Mouse (Mus musculus): ENCODE results near the gene Trmt112.
"Not testable (repeated sequence)": the region's sequence is repeated elsewhere in the genome, so short reads cannot be mapped to it uniquely, and the experiment has no call there.

Gene Trmt112

GRCm38 (mm10) chr19:6909021-6909420 is 477 bp upstream of the Trmt112 start:
- in situ Hi-C loops (cut with MseI, MboI): no loop called here

GRCm38 (mm10) chr19:6910306-6910705 is 808 bp downstream of the Trmt112 start:
- in situ Hi-C loops (cut with MseI, MboI): not testable (repeated sequence)

DNA sequence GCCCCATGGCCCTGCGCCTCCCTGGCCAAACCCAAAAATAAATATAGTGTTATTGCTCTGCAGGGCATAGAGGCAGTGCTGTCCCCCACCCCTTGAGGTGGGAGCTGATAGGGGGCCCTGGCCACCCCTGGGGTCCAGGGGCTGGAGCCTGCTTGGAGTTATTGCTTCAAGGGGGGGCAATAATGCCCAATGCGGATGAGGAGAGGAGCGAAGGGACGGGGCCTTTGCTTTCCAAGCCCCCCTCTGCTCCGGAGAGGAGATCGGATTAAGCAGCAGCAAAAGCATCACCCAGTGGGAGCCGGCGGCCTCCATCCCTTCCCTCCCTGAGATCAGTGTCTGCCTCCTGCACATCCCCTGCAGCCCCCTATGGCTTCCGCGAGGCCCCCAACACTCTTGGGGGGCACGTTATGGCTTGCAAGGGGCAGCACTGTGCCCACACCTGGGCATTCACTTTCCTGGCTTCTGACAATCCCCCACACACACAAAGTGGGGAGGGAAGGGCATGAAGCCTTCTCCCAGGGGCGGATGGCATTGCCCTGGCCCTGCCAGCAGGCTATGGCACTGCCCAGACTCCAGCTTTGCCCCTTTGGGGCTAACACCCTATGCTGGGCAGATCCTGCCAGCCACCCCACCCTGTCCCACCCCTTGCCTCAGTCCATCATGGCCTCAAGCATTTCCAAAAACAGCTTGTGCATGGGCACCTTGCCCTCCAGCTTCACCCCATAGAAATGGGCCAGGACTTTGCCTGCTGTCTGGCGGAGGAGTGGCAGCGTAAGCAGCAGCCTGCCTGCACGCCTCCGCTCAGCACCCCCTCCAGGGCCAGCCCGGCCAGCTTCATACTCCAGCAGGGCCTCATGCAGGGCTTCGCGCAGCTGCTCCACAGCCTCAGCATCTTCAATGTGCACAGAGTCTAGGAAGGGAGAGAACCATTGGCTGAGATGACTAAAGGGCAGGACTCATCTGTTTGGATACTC is 1.9 kb downstream of the Trmt112 start:
- in situ Hi-C loops (cut with MseI, MboI): no loop called here

- in situ Hi-C loops (cut with MseI, MboI): no loop called here
Observed at GRCm38 (mm10) chr19:6912205-6912970, 2.9 kb downstream of the Trmt112 start.

GRCm38 (mm10) chr19:6913036-6913435 is 3.5 kb downstream of the Trmt112 start:
- in situ Hi-C loops (cut with MseI, MboI): no loop called here

DNA sequence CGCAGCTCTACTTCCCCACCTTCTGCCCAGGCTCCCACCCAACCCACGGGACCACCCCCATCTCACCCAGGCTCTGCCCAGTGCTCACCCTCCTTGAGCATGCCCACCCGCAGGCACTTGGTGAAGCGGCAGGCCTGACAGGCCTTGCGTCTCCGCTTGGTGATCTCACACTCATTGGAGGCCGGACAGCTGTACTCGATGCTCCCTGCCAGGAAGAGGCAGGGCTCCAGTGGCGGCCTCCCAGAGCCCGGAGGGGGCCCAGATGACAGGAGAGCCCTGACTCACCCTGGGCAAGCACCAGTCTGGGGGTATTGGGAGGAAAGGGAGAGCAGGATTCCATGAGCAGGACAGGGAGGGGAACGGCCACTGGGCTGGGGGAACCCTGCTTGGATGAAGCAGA is 4.5 kb downstream of the Trmt112 start:
- in situ Hi-C loops (cut with MseI, MboI): no loop called here

DNA sequence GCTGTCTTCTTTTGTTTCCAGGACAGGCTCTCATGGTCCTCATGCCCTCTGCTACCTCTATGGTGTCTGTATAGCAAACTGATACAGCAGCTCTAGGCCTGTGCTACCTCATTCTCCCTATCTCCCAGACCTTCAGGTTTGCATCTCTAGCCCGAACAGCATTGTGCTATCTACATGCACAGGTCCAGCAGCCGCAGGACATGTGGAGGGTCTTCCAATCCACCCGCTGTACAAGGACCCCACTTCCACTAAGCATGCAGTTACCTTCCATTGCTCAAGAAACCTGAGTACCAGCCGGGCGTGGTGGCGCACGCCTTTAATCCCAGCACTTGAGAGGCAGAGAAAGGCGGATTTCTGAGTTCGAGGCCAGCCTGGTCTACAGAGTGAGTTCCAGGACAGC is 5.0 kb downstream of the Trmt112 start:
- in situ Hi-C loops (cut with MseI, MboI): no loop called here

- in situ Hi-C loops (cut with MseI, MboI): no loop called here
Observed at GRCm38 (mm10) chr19:6915276-6915675, 5.8 kb downstream of the Trmt112 start.

DNA sequence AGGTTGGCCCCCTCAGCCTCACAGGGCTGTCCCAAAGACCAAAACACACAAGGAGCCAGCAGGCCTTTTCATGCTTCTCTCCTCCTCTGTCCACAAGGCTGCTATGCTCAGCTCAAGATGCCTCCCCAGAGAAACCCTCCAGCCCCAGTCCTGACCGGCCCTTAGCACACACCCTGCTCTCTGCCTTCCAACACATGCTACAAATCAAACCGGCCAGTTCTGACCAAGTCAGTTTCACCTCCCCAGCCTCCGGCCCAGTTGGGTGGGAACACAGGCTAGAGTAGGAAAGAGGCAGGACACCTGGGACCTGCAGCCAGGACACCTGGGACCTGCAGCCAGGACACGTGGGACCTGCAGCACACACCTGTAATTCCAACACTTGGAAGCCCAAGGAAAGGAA is 7.0 kb downstream of the Trmt112 start:
- in situ Hi-C loops (cut with MseI, MboI): no loop called here

- in situ Hi-C loops (cut with MseI, MboI): no loop called here
Observed at GRCm38 (mm10) chr19:6918321-6918720, 8.8 kb downstream of the Trmt112 start.

GRCm38 (mm10) chr19:6919431-6919830 is 9.9 kb downstream of the Trmt112 start:
- in situ Hi-C loops (cut with MseI, MboI): no loop called here

DNA sequence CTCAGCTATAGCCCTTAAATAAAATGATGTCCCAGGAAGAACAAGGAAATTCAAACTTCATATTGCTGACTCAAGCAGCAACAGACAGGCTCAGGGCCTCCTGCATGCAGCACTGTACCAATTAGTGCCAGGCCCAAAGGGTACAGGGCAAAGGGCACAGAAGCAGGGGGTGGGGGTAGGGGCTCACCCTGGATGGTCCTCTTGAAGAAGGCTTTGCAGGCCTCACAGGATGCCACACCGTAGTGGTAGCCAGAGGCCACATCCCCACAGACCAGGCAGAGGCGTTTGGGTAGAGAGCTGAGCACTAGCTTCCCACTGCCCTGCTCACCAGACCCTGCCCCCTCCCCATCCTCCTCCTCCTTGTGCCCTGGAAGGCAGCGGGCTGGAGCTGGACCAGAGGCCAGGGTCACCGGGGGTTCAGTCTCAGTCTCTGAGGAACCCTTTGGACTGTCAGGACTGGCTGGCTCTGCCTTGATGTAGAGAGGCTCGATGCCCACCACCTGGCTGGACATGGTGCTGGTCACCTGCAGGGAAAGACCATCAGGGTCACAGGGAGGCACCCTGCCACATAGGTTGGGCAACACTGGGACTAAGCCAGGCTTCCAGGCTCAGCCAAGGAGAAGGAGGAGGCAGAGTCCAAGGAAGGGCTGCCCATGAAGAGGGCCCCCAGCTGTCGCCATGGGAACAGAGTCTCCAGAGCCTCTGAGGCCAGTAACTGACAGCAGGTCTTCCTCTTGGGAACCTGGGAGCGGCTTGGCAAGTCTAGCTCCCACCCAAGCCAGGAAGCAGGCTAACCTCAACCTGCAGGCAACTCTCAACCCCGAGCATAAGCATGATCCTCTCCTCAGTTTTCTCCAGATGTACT is 10.6 kb downstream of the Trmt112 start:
- in situ Hi-C loops (cut with MseI, MboI): no loop called here

- in situ Hi-C loops (cut with MseI, MboI): no loop called here
Observed at GRCm38 (mm10) chr19:6920741-6921636, 11.5 kb downstream of the Trmt112 start.

- in situ Hi-C loops (cut with MseI, MboI): no loop called here
Observed at GRCm38 (mm10) chr19:6921647-6922567, 12.4 kb downstream of the Trmt112 start, which contains the start of gene Esrra. Gene Esrra (minus strand): TSS chr19:6921813.

DNA sequence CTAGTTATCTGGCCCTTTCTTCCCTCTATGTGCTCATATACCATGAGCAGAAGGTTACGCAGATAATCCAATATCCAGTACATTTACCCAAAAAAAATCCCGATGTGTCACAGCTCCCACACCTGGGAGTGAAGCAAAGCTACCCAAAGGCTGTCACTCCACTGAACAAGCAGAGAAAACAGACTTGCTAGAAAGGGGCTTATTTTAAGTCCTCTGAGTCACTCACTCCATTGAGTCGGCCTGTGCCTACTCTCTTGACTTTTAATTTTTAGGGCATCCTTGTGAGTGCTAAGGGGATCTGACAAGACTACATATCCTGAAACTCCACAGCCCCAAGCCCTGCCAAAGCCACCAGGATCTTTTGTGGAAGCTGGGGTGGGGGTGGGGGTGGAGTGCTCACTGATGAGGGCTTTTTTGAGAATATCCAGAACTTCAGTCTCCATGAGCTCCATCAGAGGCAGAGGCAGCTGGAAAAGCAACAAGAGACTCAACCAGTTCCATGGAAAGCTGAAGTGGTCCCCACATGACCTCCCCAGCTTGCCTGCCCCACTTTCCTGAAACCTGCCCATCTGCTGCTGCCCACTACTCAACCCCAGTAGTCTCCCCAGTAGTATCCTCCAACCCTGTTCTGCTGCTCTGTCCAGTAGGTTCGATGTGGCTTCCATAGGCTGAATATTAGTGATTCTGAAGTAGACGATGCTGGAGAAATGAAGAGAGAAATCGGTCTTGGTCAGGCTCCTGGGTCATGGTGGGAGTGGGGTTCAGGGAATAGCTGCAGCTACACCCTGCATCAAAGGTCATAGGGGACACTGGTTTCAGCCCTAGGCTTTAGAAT is 13.6 kb downstream of the Trmt112 start:
- in situ Hi-C loops (cut with MseI, MboI): no loop called here

GRCm38 (mm10) chr19:6924461-6925306 is 15.2 kb downstream of the Trmt112 start:
- in situ Hi-C loops (cut with MseI, MboI): no loop called here

DNA sequence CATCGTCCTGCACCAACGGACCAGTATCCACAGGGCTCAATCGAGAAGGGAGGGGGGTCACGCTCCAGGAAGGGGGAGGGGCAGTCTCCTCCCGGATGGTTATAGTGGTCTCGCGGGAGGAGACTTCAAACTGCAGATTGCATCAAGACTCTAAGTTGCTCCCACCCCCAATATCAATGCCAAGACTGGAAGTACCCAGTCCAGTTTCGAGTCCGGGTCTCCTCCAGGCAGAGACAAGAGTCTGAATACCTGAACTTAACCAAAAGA is 15.7 kb downstream of the Trmt112 start, which contains the start of gene Catsperz:
Catsperz (minus strand) TSS at position 74 of the 267 bp plus-strand sequence.
- in situ Hi-C loops (cut with MseI, MboI): no loop called here
